Mouse (Mus musculus) midbrain, embryonic 13.5 days (tissue): Measurements from ENCODE around the gene Fam198a. TPM values are rescaled to one million over a fixed set of nuclear protein-coding genes. Genes with fewer than 3 reads are reported as not detected.
A peak's percentile ranks its signal among the peaks of the same experiment; 100 is the strongest.

Experiments
- ATAC-seq: fragments of 200-750 bp; cut with Nextera tagmentation; 2 replicates; pipeline ENCODE4 v1.8.0; 2017; ENCODE audit warnings: mild to moderate bottlenecking, moderate TSS enrichment, moderate library complexity
- H3K27ac ChIP-seq: fragments of 300-500 bp; sonication (generic); 2 replicates; pipeline ENCODE4 v1.5.1; 2015; ENCODE audit warnings: inconsistent platforms, mild to moderate bottlenecking, moderate library complexity
- H3K27me3 ChIP-seq: fragments of 300-500 bp; sonication (generic); 2 replicates; pipeline ENCODE4 v1.6.1; 2015; ENCODE audit warnings: mild to moderate bottlenecking, inconsistent platforms
- H3K36me3 ChIP-seq: fragments of 300-500 bp; sonication (generic); 2 replicates; pipeline ENCODE4 v1.6.1; 2015; ENCODE audit warnings: mild to moderate bottlenecking, inconsistent platforms
- H3K4me1 ChIP-seq: fragments of 300-500 bp; sonication (generic); replicated peaks from 2 replicates; pipeline ENCODE4 v1.6.1; 2015; ENCODE audit warnings: inconsistent platforms
- H3K4me2 ChIP-seq: fragments of 300-500 bp; sonication (generic); replicated peaks from 2 replicates; pipeline ENCODE4 v1.6.1; 2015; ENCODE audit warnings: moderate library complexity, mild to moderate bottlenecking, inconsistent platforms
- H3K4me3 ChIP-seq: fragments of 300-500 bp; sonication (generic); replicated peaks from 2 replicates; pipeline ENCODE4 v1.5.1; 2015; ENCODE audit warnings: mild to moderate bottlenecking, inconsistent platforms
- H3K9ac ChIP-seq: fragments of 300-500 bp; sonication (generic); replicated peaks from 2 replicates; pipeline ENCODE4 v1.6.1; 2015; ENCODE audit warnings: mild to moderate bottlenecking, inconsistent platforms
- H3K9me3 ChIP-seq: fragments of 300-500 bp; sonication (generic); 2 replicates; pipeline ENCODE4 v1.6.1; 2016; ENCODE audit warnings: mild to moderate bottlenecking, inconsistent platforms
- WGBS: fragments of 180-500 bp; shearing (Covaris S2); methylation state at CpG from one replicate; pipeline ENCODE4 v1.1.7; 2015; 5-methylcytosine and 5-hydroxymethylcytosine counted together
- polyA plus RNA-seq: library from polyadenylated mRNA; unstranded; fragments of >200 nt; fragmentation: Nextera tagmentation; extraction: Ambion mirVana; gene quantifications from 2 replicates; pipeline ENCODE4 v1.2.1, GENCODE M21; 2015

Gene Fam198a
- polyA plus RNA-seq, 1 experiment from 2014 or later, result 0.96 TPM

GRCm38 (mm10) chr9:121968258-121968657, 17.5 kb downstream of the Fam198a start:
- H3K4me3 ChIP-seq, result no peak overlapping the region
- no peak overlapping the region for H3K9ac ChIP-seq
- no peak overlapping the region for H3K27ac ChIP-seq
- no peaks in the 10 kb centered on the region for H3K9me3 ChIP-seq
- no peaks in the 10 kb centered on the region for H3K36me3 ChIP-seq
- no peaks in the 10 kb centered on the region for H3K27me3 ChIP-seq
- ATAC-seq, result no peak
- no peak overlapping the region for H3K4me2 ChIP-seq
- no peaks in the 10 kb centered on the region for H3K4me1 ChIP-seq
- WGBS, result 88% methylated on average over 5 of the region's 5 CpGs

DNA sequence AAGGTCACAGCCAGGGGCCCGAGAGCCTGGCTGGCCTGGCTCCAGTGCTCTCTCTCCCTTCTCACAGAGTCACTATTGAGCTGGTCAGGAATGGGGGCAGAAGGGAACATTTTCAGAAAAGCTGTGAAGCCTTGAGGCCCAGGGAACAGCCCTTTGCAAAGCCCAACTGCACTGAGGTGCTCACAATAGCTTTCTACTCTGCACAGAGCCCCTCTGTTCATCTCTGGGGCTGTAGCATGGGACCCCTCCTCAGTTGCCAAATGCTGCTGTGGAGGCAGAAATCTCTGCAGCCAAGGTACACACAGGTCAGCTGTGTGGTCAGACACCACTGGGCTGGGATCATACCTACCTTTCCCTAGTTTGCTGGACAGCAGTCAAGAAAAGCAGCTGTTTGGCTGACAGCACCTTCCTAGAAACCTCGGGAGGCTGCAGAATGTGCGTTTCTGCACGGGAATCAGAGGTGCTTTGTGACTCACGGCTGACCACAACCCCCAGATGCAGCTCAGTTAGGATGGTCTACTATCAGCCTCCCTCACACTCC, 19.1 kb downstream of the Fam198a start:
- H3K27me3 ChIP-seq, result no peaks in the 10 kb centered on the region
- no peak overlapping the region for H3K27ac ChIP-seq
- H3K4me1 ChIP-seq, result no peaks in the 10 kb centered on the region
- ATAC-seq, result no peak
- WGBS, result 73% methylated on average over 5 of the region's 5 CpGs
- no peaks in the 10 kb centered on the region for H3K36me3 ChIP-seq
- no peaks in the 10 kb centered on the region for H3K9me3 ChIP-seq
- no peak overlapping the region for H3K4me3 ChIP-seq
- H3K9ac ChIP-seq, result no peak overlapping the region
- no peak overlapping the region for H3K4me2 ChIP-seq

- ATAC-seq, result no peak
- WGBS, result 71% methylated on average over 1 of the region's 1 CpGs
- Histone ChIP-seq H3K4me3 (no peak overlapping the region), H3K4me1 (no peaks in the 10 kb centered on the region), H3K9ac (no peak overlapping the region), H3K27me3 (no peaks in the 10 kb centered on the region), H3K27ac (no peak overlapping the region), H3K4me2 (no peak overlapping the region), H3K9me3 (no peaks in the 10 kb centered on the region), H3K36me3 (no peaks in the 10 kb centered on the region; the same call in 1 of the 2 replicates)
Measured at GRCm38 (mm10) chr9:121973207-121973606, 22.4 kb downstream of the Fam198a start.

GRCm38 (mm10) chr9:121974141-121974986, 23.6 kb downstream of the Fam198a start:
- Histone ChIP-seq H3K4me1 (no peaks in the 10 kb centered on the region), H3K27me3 (no peaks in the 10 kb centered on the region), H3K9ac (no peak overlapping the region), H3K9me3 (no peaks in the 10 kb centered on the region), H3K27ac (no peak overlapping the region), H3K36me3 (no peaks in the 10 kb centered on the region; the same call in 1 of the 2 replicates), H3K4me3 (no peak overlapping the region), H3K4me2 (no peak overlapping the region)
- ATAC-seq, result no peak
- 87% methylated on average over 12 of the region's 12 CpGs for WGBS

- Histone ChIP-seq H3K4me2 (no peak overlapping the region), H3K9me3 (no peaks in the 10 kb centered on the region), H3K36me3 (no peaks in the 10 kb centered on the region; the same call in 1 of the 2 replicates), H3K9ac (no peak overlapping the region), H3K27me3 (no peaks in the 10 kb centered on the region), H3K4me3 (no peak overlapping the region), H3K27ac (no peak overlapping the region), H3K4me1 (no peaks in the 10 kb centered on the region)
- no peak for ATAC-seq
- WGBS, result 86% methylated on average over 2 of the region's 2 CpGs
Measured at GRCm38 (mm10) chr9:121975321-121975720, 24.5 kb downstream of the Fam198a start.

DNA sequence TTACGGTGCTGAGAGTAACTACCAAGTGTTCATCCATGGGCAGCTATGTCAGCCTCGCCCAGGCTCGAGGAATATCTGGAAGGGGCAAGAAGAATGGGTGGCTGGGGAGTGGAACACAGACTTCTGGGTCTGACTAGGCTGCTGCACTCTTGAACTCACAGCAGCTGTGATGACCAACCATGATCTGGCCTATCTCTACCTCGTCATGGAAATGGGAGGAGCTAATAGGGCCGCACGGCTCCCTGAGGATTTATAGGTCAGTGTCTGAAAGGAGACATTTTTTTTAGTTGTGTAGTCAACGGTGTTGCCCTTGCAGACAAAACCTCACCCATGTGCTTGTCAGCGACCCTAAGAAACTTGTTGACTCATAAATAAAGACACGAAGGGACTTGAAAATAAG, 30.3 kb downstream of the Fam198a start:
- Histone ChIP-seq H3K4me3 (no peak overlapping the region), H3K36me3 (peaks cover 17% of the 10 kb centered on the region), H3K4me2 (no peak overlapping the region), H3K9ac (no peak overlapping the region), H3K27me3 (no peaks in the 10 kb centered on the region), H3K9me3 (no peaks in the 10 kb centered on the region), H3K4me1 (peaks cover 5% of the 10 kb centered on the region; the same call in 1 of the 2 replicates), H3K27ac (no peak overlapping the region)
- WGBS, result 89% methylated on average over 9 of the region's 9 CpGs
- ATAC-seq, result no peak

- peaks cover 17% of the 10 kb centered on the region for H3K36me3 ChIP-seq
- H3K4me2 ChIP-seq, result no peak overlapping the region
- WGBS, result 82% methylated on average over 10 of the region's 10 CpGs
- H3K4me1 ChIP-seq, result peaks cover 5% of the 10 kb centered on the region; the same call in 1 of the 2 replicates
- no peak overlapping the region for H3K9ac ChIP-seq
- ATAC-seq, result no peak
- H3K27me3 ChIP-seq, result no peaks in the 10 kb centered on the region
- no peak overlapping the region for H3K27ac ChIP-seq
- H3K4me3 ChIP-seq, result no peak overlapping the region
- no peaks in the 10 kb centered on the region for H3K9me3 ChIP-seq
Measured at GRCm38 (mm10) chr9:121981466-121982105, 30.8 kb downstream of the Fam198a start.

- H3K9ac ChIP-seq, result no peak overlapping the region
- no peaks in the 10 kb centered on the region for H3K27me3 ChIP-seq
- H3K27ac ChIP-seq, result no peak overlapping the region
- ATAC-seq, result no peak
- H3K4me1 ChIP-seq, result peaks cover 5% of the 10 kb centered on the region; the same call in 1 of the 2 replicates
- H3K4me2 ChIP-seq, result no peak overlapping the region
- no peak overlapping the region for H3K4me3 ChIP-seq
- no peaks in the 10 kb centered on the region for H3K9me3 ChIP-seq
- H3K36me3 ChIP-seq, result peaks cover 17% of the 10 kb centered on the region
- 97% methylated on average over 22 of the region's 22 CpGs for WGBS
Measured at GRCm38 (mm10) chr9:121982214-121982613, 31.4 kb downstream of the Fam198a start.

- Histone ChIP-seq H3K27me3 (no peaks in the 10 kb centered on the region), H3K9me3 (no peaks in the 10 kb centered on the region), H3K4me3 (no peak overlapping the region), H3K9ac (no peak overlapping the region), H3K36me3 (peaks cover 17% of the 10 kb centered on the region), H3K4me1 (peaks cover 5% of the 10 kb centered on the region; the same call in 1 of the 2 replicates), H3K4me2 (no peak overlapping the region), H3K27ac (no peak overlapping the region)
- no peak for ATAC-seq
- 92% methylated on average over 15 of the region's 15 CpGs for WGBS
Measured at GRCm38 (mm10) chr9:121982665-121983064, 31.9 kb downstream of the Fam198a start.

GRCm38 (mm10) chr9:121983504-121983903, 32.7 kb downstream of the Fam198a start:
- 63% methylated on average over 15 of the region's 15 CpGs for WGBS
- H3K4me3 ChIP-seq, result no peak overlapping the region
- peak; percentile 57; the same call in 1 of the 2 replicates for ATAC-seq

DNA sequence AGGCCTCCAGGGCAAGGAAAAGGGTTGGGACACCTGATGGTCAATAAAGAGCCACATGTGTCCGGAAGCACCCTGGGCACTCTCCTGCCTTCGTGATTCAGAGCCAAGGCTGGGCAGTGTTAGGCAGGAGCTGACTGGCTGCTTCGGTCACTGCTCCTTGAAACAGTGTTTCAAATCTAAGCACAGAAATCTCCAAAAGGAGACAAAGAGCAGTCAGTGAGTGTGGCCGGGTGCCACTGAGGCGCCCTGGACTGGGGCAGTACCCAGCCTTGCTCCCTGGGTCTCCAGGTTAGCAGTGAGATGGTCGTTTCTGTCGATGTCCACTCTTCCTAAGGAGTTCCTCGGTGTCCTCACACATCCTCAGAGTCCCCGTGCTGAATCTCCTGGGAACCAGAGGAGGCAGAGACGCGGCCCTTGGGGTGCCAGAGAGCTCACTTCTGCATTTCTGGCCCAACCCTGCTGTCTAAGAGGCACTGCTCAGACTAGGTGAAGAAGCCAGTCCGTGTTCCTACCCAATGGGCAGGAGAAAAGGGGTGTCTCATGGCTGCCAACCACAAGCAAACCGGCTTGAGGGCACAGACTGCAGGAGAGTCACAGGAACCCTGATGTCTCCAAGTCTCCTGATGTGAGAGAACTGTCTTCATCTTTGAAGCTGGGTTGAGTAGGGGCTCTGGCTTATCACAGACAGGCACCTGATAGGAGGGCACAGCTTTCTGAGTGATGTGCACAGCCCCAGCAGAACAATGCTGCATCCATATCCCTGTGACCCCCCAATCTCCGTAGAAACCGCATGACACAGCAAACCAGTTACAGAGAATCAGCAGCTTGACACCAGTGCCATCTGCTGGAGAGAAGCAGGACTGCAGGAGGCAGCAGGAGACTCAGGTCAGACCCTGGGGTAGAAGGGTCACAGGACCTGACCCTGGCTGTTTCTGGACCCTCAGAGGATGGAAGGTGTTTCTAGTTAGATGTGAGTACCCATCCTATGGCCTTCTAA, 34.0 kb downstream of the Fam198a start:
- Histone ChIP-seq H3K27me3 (no peaks in the 10 kb centered on the region), H3K4me3 (no peak overlapping the region), H3K27ac (no peak overlapping the region), H3K36me3 (peaks cover 17% of the 10 kb centered on the region), H3K4me1 (peaks cover 9% of the 10 kb centered on the region; the same call in 1 of the 2 replicates), H3K4me2 (no peak overlapping the region), H3K9me3 (no peaks in the 10 kb centered on the region), H3K9ac (0 out of 2 replicates have a peak overlapping the region, but pooled peaks have one; percentile 2)
- 73% methylated on average over 15 of the region's 15 CpGs for WGBS
- peak; percentile 67; the same call in 1 of the 2 replicates for ATAC-seq

More at GRCm38 (mm10) chr9:121983504-121983903, 32.7 kb downstream of the Fam198a start:
- Histone ChIP-seq H3K9me3 (no peaks in the 10 kb centered on the region), H3K27ac (no peak overlapping the region), H3K9ac (no peak overlapping the region), H3K4me2 (no peak overlapping the region), H3K27me3 (no peaks in the 10 kb centered on the region), H3K4me1 (peaks cover 5% of the 10 kb centered on the region; the same call in 1 of the 2 replicates), H3K36me3 (peaks cover 17% of the 10 kb centered on the region)
